Mouse (Mus musculus) kidney, adult 2 months (tissue): ENCODE results near the gene Abca5.

Experiments
- CTCF ChIP-seq: fragments of 200-500 bp; conservative IDR thresholded peaks from 2 replicates; pipeline ENCODE4 v1.5.1; 2011; ENCODE audit warnings: low read depth, mild to moderate bottlenecking, control low read depth, low read length, moderate library complexity, mixed read lengths; ENCODE audit not compliant: insufficient read depth, insufficient read length
- POLR2A ChIP-seq: fragments of 200-500 bp; IDR thresholded peaks from one replicate; pipeline ENCODE4 v1.6.1; 2011; ENCODE audit warnings: low read depth, low read length, control low read depth

- TF ChIP-seq CTCF, result no peak
- no peak for TF ChIP-seq POLR2A
Observed at GRCm38 (mm10) chr11:110380310-110380668, 42.8 kb upstream of the Abca5 start.
